Mouse (Mus musculus): ENCODE results near the gene Tpi1. TPM values are rescaled to one million over a fixed set of nuclear protein-coding genes. Genes with fewer than 3 reads are reported as not detected.
A peak's percentile ranks its signal among the peaks of the same experiment; 100 is the strongest.

Tpi1 gene
- total RNA-seq, 2 experiments from 2014 or later = 685 to 811 TPM

DNA sequence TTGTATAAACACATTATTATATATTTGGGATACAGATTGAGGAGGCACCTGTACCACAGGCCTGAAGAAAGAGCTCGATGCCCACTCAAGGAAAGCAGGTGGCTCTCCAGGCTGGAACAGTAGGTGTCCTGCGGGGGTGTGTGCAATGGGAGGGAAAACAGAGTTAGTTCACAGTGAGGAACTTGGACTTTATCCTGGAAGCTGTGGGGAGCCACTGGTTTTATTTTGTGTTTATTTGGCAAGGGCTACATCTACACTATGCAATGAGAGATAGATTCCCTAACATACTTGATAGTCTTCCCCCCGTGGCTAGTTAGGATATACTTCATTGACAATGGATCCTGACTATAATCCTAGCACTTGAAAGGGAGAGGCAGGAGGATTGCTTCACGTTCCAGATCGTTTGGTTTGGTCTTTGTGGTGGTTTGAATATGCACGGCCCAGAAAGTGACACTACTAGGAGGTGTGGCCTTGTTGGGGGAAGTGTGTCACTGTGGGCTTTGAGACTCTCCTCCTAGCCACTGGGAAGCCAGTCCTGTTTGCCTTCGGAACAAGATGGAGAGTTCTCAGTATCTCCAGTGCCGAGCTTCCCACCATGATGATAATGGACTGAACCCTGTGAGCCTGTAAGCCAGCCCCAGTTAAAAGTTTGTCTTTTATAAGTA lies 27.2 kb downstream of the Tpi1 start:
- DNase-seq (ENCODE audit: extremely low spot score in 1 of 2, low spot score in 1 of 2) = no peak

DNA sequence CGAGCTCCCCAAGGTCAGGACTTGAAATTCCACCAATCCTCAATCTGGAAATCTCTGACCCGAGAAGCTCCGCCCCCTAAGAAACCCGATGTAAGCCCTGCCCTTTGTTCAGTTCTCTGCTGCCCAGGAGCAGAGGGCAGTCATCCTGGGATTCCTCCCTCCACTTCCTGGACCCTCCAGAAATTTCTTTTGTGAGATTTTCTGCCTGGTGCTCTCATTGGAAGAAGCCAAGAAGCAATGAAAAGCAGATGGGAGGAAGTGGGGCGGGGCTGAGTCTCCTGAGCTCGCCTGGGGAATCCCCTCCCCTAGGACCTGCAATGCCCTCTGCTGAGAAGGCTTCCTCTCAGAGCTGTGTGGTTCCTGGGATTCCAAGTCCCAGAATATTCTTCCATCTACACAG lies 31.7 kb downstream of the Tpi1 start:
- no peak for DNase-seq (ENCODE audit: extremely low spot score in 1 of 2, low spot score in 1 of 2)

DNA sequence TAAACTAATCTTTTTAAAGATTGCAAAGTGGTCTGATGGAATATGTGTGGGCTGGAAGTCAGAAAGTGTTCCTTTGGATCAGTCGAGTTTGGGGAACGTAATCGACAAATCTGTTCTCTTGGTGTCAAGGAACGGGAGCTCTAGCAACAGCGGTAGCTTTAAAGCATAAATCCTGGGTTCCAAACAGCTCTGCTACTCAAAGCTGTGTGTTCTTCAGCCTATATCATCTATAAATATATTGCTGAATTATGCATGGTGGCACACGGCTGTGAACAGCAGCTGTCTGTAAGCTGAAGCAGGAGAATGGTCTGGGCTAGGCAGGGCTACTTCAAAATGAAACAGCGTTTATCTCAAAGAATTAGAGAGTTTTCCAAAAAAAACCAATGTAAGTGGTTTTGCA lies 33.2 kb downstream of the Tpi1 start:
- DNase-seq (ENCODE audit: extremely low spot score in 1 of 2, low spot score in 1 of 2) = no peak

DNA sequence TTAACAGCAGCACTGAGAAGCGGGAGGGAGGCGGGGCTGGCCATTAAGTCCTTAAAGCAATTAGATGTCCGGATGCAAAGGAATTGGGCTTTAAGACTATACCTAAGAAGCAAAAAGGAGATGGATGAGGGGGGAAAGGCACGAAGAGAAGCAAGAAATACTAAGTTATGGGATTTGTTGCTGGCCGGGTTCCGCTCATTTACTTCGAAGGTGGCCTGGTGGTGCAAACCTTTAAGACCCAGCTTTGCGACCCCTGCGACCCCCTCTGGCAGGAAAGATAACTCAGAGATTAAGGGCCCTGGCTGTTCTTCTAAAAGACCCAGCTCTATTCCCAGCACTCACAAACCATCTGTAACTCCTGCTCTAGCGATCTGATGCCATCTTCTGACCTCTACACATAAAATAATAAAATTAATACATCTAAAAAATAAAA lies 34.1 kb downstream of the Tpi1 start:
- DNase-seq (ENCODE audit: extremely low spot score in 1 of 2, low spot score in 1 of 2) = no peak

DNA sequence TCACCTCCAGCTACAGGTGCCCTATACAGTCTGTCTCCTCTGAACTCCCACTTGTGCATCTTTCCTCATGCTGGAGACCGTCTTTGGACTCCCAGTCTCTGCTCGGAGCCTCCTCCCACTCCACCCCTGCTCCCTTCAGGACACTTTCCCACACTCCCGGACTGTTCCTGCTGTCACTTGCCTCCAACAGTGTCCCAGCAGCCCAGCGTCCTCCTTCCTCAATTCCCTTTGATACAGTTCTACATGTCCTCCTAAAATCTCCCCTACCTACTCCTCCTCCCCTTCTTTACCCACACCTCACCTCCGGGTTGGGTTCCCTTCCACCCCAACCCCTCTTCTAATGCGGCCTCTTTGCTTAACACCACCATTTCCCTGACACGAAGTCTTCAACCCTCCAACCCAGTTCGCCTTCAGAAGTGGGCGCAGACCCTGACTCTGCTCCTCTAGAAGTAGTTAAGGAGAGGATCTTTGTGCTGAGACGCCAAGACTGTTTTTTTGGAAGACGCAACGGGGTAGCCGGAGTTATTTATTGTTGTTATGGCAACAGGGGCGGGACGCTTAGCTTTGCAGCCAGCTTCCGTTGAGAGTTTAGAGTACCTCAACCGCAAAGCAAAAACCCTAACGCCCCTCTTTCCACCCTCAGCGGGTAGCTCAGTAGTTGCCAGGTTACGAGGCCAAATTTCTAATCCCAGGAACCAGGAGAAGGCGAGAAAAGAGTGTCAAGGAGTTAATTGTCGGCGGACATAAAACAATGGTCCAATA lies 34.7 kb downstream of the Tpi1 start, which contains the start of gene Lrrc23:
Gene Lrrc23, minus strand, starts transcription at position 506 of the 762 bp plus-strand sequence.
- DNase-seq (ENCODE audit: extremely low spot score in 1 of 2, low spot score in 1 of 2) = no peak

DNA sequence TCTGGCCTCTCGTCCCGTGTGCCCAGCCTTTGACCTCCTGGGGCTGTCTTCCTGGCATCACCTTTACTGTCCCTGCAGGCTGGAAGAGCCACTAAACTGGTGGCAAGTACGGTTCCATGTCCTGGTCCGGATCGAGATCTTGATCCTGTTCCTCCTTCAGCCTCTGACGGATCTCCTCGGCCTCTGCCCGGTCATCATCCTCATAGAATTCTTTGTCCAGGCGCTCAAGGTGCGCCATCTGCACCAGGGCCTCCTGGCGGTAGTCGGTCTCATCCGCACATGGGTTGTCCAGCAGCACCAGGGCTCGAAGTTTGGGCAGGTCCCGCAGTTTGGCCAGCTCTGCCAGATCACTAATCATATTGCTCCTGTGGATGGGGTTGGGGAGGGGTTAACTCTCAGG lies 43.6 kb downstream of the Tpi1 start:
- DNase-seq (ENCODE audit: extremely low spot score in 1 of 2, low spot score in 1 of 2) = no peak

DNA sequence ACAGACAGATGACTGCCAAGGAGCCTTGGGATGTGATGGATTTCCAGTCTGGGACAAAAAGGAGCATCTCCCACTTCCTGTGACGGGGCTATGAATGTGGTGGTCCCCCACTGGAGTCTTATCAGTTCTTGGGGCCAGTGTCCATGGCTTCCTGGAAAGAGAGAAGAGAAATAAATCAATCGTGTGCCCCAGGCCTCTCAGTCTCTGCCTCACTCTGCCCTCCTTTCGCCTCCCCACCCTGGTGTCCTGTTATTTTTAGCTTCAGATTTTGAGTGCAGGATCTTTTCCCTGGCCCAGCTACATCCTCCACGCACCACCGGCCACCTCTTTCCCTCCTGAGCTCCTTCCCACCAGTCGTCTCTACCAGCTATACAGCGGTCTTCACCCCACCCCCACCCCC lies 44.1 kb downstream of the Tpi1 start:
- DNase-seq (ENCODE audit: extremely low spot score in 1 of 2, low spot score in 1 of 2) = no peak

DNA sequence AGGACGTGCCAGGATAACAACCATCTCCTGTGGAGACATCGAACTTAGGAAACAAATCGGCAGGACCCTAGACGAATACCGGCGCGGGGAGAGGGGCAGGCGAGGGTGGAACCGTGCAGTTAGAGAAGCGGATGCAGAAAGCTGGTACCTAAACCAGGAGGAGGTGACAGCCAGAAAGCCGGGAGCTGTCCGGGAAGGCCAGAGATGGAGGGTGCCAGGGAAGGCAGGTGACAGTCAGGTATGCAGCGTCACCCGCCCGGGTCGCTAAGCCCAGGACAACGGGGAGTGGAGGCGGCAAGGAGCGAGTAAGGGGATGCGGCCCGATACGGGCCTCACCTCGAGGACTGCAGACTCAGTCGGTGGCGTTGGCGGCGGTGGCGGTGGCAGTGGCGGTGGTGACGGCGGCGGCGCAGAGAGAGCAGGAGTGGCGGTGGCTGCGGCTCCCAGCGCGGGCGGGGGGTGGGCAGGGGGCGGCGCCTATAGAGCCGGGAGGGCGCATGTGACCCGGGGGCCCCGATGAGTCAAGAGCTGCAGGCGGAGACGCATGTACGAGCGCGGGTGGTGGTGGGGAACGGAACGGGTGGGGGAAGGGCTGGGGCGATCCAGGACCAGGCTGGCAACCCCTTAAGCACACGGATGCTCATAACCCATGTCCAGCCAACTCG lies 44.9 kb downstream of the Tpi1 start, which contains the start of gene Eno2:
Gene Eno2, minus strand, starts transcription at position 573 of the 665 bp plus-strand sequence.
- peak; percentile 69 to 72 for DNase-seq (ENCODE audit: extremely low spot score in 1 of 2, low spot score in 1 of 2)

DNA sequence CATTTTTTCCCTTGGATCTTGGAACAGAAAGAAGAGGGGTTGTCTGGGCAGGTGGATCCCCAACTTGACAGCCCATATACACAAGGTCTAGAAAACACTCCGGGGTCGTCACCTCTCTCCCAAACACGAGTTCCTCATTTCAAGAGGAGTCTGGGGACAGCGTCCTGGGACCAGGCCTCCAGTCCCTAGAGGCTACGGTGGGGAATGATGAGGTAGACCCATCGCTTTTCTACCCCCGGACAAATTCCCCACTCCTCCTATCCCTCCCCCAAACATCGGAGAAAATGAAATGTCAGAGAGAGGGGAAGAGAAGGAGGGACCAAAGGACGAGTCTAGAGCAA lies 45.4 kb downstream of the Tpi1 start:
- no peak for DNase-seq (ENCODE audit: extremely low spot score in 1 of 2, low spot score in 1 of 2)

DNA sequence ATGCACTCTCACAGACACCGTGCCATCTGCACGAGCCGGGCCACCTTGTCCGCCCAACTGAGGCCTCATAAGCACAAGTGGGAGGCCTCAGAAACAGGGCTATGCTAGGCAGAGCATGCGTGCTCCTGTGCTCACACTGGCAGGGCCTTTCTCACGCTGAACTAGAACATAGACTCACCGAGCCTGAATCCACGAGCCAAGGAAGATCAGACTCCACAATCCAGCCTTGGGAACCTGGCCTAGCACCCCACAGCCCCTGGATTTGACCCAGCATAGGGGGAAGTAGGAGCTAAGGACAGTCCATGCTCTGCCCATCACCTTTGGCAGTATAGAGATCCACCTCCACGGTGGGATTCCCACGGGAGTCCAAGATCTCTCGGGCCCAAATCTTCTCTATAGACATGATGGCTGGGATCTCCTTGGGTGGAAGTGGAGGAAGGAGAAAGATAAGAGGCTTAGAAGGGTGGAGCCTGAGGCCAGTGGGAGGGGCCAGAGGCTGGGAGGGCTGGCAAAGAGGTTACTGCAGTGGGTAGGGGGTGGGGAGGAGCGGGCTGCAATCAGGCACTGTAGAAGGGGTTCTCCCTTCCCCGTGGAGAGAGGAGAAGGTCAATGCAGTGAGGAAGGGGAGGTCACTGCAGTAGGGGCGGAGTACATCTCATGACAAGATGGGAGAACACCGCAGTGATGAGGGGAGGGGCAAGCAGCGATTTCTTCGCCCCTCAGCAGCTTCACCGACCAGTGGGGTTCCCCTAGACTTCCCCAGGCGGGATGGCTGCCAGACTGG lies 46.0 kb downstream of the Tpi1 start:
- DNase-seq (ENCODE audit: extremely low spot score in 1 of 2, low spot score in 1 of 2) = peak; percentile 37 to 39

DNA sequence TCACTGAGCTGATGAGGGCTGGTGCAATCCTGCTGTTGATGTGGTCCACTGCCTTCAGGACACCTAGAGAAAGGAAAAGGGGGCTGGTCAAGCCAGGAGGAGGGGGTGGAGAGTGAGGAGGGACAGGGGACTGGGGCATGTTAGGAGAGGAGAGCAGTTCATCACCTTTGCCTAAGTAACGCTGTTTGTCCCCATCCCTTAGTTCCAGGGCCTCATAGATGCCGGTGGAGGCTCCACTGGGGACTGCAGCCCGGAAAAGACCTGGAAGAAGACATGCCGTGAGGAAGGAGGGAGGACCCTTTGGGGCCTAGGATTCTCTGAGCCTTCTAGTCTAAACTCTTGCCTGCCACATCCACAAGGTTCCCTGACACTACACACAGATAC lies 46.6 kb downstream of the Tpi1 start:
- DNase-seq (ENCODE audit: extremely low spot score in 1 of 2, low spot score in 1 of 2) = no peak

DNA sequence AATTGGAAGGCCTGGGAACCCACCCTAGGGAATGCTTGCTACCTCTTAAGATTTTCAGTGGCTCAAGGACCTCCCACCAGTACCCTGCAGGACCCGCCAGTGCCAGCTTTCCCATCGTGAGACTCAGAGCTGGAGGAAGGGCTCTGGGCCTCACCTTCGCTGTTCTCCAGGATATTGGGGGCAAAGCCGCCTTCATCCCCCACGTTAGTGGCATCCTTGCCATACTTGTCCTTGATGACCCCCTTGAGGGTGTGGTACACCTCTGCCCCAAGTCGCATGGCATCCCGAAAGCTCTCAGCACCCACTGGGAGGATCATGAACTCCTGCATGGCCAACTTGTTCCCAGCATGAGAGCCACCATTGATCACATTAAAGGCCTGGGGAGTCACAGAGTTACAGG lies 48.1 kb downstream of the Tpi1 start:
- DNase-seq (ENCODE audit: extremely low spot score in 1 of 2, low spot score in 1 of 2) = no peak

Other genes with a start within 250 kb of the Tpi1 start
- gene C1rb, start 244.0 kb downstream of the Tpi1 start, total RNA-seq (2021) = not detected
- gene C1s2, start 178.2 kb downstream of the Tpi1 start, total RNA-seq (2021) = under 1 TPM in 1 of 2 experiments, not detected in 1; 0.25 TPM
- gene Lpcat3, start 151.3 kb downstream of the Tpi1 start, total RNA-seq (2021) = 10 to 100 TPM; 30.9 to 34.0 TPM
- 10 to 100 TPM; 51.3 to 54.4 TPM for gene Emg1, start 102.1 kb downstream of the Tpi1 start, total RNA-seq (2021)
- gene Phb2, start 102.0 kb downstream of the Tpi1 start, total RNA-seq (2021) = 100 to 1,000 TPM; 120 to 124 TPM
- gene Ptpn6, start 75.6 kb downstream of the Tpi1 start, total RNA-seq (2021) = 1 to 10 TPM; 2.9 to 4.0 TPM
- gene Grcc10, start 72.9 kb downstream of the Tpi1 start, total RNA-seq (2021) = 100 to 1,000 TPM; 350 to 372 TPM
- under 1 TPM in 1 of 2 experiments, not detected in 1; 0.71 TPM for gene Gm45234, start 58.3 kb downstream of the Tpi1 start, total RNA-seq (2021)
- 100 to 1,000 TPM; 134 to 159 TPM for gene Atn1, start 57.8 kb downstream of the Tpi1 start, total RNA-seq (2021)
- gene Eno2, start 44.6 kb downstream of the Tpi1 start, total RNA-seq (2021) = 1,000 to 10,000 TPM in 1 of 2 experiments, 100 to 1,000 TPM in 1; 947 to 1,030 TPM
- gene Lrrc23, start 34.6 kb downstream of the Tpi1 start, total RNA-seq (2021) = 1 to 10 TPM; 1.7 TPM
- 1 to 10 TPM; 4.5 to 6.0 TPM for gene Spsb2, start 5.6 kb downstream of the Tpi1 start, total RNA-seq (2021)
- gene Usp5, start 15.2 kb upstream of the Tpi1 start, total RNA-seq (2021) = 100 to 1,000 TPM; 164 to 183 TPM
- gene Cdca3, start 15.3 kb upstream of the Tpi1 start, total RNA-seq (2021) = 1 to 10 TPM; 1.1 to 1.2 TPM
- gene Gnb3, start 26.0 kb upstream of the Tpi1 start, total RNA-seq (2021) = under 1 TPM in 1 of 2 experiments, not detected in 1; 0.26 TPM
- 10 to 100 TPM; 18.5 to 30.1 TPM for gene P3h3, start 43.5 kb upstream of the Tpi1 start, total RNA-seq (2021)
- 100 to 1,000 TPM; 184 to 196 TPM for gene Gpr162, start 49.7 kb upstream of the Tpi1 start, total RNA-seq (2021)
- under 1 TPM; 0.22 to 0.26 TPM for gene Cd4, start 73.9 kb upstream of the Tpi1 start, total RNA-seq (2021)
- 1 to 10 TPM; 2.4 to 2.6 TPM for gene Lag3, start 97.4 kb upstream of the Tpi1 start, total RNA-seq (2021)
- 1,000 to 10,000 TPM; 1,178 to 1,233 TPM for gene Ptms, start 105.8 kb upstream of the Tpi1 start, total RNA-seq (2021)
- 100 to 1,000 TPM; 670 to 704 TPM for gene Mlf2, start 117.1 kb upstream of the Tpi1 start, total RNA-seq (2021)
- 100 to 1,000 TPM; 144 to 151 TPM for gene Cops7a, start 151.2 kb upstream of the Tpi1 start, total RNA-seq (2021)
- gene Pianp, start 182.4 kb upstream of the Tpi1 start, total RNA-seq (2021) = 100 to 1,000 TPM; 139 to 188 TPM
- 10 to 100 TPM; 42.4 to 49.6 TPM for gene Zfp384, start 194.8 kb upstream of the Tpi1 start, total RNA-seq (2021)
- 10 to 100 TPM; 61.4 to 61.5 TPM for gene Ing4, start 225.5 kb upstream of the Tpi1 start, total RNA-seq (2021)
- gene Acrbp, start 235.4 kb upstream of the Tpi1 start, total RNA-seq (2021) = 10 to 100 TPM in 1 of 2 experiments, 1 to 10 TPM in 1; 8.2 to 12.4 TPM